Mouse (Mus musculus) MEL (cell line): ENCODE results near the gene Gm49450. TPM values are rescaled to one million over a fixed set of nuclear protein-coding genes. Genes with fewer than 3 reads are reported as not detected.

Source experiments
- DNase-seq: peaks from one replicate; pipeline ENCODE4 v3.0.0; 2011; ENCODE audit warnings: low read depth, low spot score
- H3K27ac ChIP-seq: 2 replicates; pipeline ENCODE4 v1.5.1; 2012; ENCODE audit warnings: low read depth, mild to moderate bottlenecking, control low read depth, low read length, moderate library complexity; ENCODE audit not compliant: control insufficient read depth
- H3K27me3 ChIP-seq, 2 experiments: fragments of 150-350 bp in 1 of 2; sonication (generic) in 1 of 2; 2 replicates each; pipeline ENCODE4 v1.6.1; 2012; ENCODE audit warnings: low read length in 2 of 2, mild to moderate bottlenecking in 2 of 2, improper control_type of control experiment in 1 of 2, moderate library complexity in 1 of 2; ENCODE audit not compliant: insufficient read depth in 2 of 2, control insufficient read depth in 1 of 2
- H3K36me3 ChIP-seq, 2 experiments: 2 replicates each; pipeline ENCODE4 v1.6.1; 2012 to 2014; ENCODE audit warnings: low read length in 2 of 2, improper control_type of control experiment in 1 of 2, inconsistent platforms in 1 of 2, mild to moderate bottlenecking in 1 of 2; ENCODE audit not compliant: insufficient read depth in 2 of 2, control insufficient read depth in 1 of 2
- H3K4me1 ChIP-seq, 2 experiments: fragments of 150-350 bp in 1 of 2; sonication (generic) in 1 of 2; 2 replicates each; pipeline ENCODE4 v1.6.1; 2012; ENCODE audit warnings: low read length in 2 of 2, improper control_type of control experiment in 1 of 2, mild to moderate bottlenecking in 1 of 2; ENCODE audit not compliant: insufficient read depth in 2 of 2, control insufficient read depth in 1 of 2
- H3K4me3 ChIP-seq, 2 experiments: fragments of 150-350 bp in 1 of 2; sonication (generic) in 1 of 2; 2 replicates each; pipeline ENCODE4 v1.5.1; 2012; ENCODE audit warnings: low read depth in 2 of 2, low read length in 2 of 2, mild to moderate bottlenecking in 2 of 2, moderate library complexity in 2 of 2, control low read depth in 1 of 2, improper control_type of control experiment in 1 of 2; ENCODE audit not compliant: control insufficient read depth in 1 of 2, insufficient read depth in 1 of 2
- H3K79me2 ChIP-seq: 2 replicates; pipeline ENCODE4 v1.6.1; 2012; ENCODE audit warnings: mild to moderate bottlenecking, low read length, moderate library complexity; ENCODE audit not compliant: control insufficient read depth, poor library complexity, insufficient read depth
- H3K9ac ChIP-seq: 2 replicates; pipeline ENCODE4 v1.6.1; 2012; ENCODE audit warnings: low read depth, mild to moderate bottlenecking, control low read depth, low read length, moderate library complexity; ENCODE audit not compliant: control insufficient read depth, poor library complexity, severe bottlenecking
- H3K9me3 ChIP-seq: fragments of 150-350 bp; sonication (generic); replicated peaks from 2 replicates; pipeline ENCODE4 v1.6.1; 2012; ENCODE audit warnings: mild to moderate bottlenecking, low read length, improper control_type of control experiment, moderate library complexity; ENCODE audit not compliant: insufficient read depth
- BHLHE40 ChIP-seq: IDR thresholded peaks from 2 replicates; pipeline ENCODE4 v1.6.1; 2012; ENCODE audit warnings: low read depth, mild to moderate bottlenecking, inconsistent platforms, low read length, improper control_type of control experiment, borderline replicate concordance
- CHD1 ChIP-seq: IDR thresholded peaks from 2 replicates; pipeline ENCODE4 v1.6.1; 2012; ENCODE audit warnings: low read depth, mild to moderate bottlenecking, inconsistent platforms, low read length, improper control_type of control experiment
- CHD2 ChIP-seq: IDR thresholded peaks from 2 replicates; pipeline ENCODE4 v1.6.1; 2011; ENCODE audit warnings: low read length, improper control_type of control experiment
- CTCF ChIP-seq, 3 experiments: IDR thresholded peaks in 2 of 3; conservative IDR thresholded peaks in 1 of 3; 2 replicates each; pipeline ENCODE4 v1.5.1; 2011 to 2012; ENCODE audit warnings: low read length in 3 of 3, low read depth in 2 of 3, mild to moderate bottlenecking in 2 of 3, improper control_type of control experiment in 1 of 3, inconsistent platforms in 1 of 3, mixed read lengths in 1 of 3, moderate library complexity in 1 of 3; ENCODE audit not compliant: control insufficient read depth in 1 of 3, insufficient read depth in 1 of 3, poor library complexity in 1 of 3, severe bottlenecking in 1 of 3
- E2F4 ChIP-seq: IDR thresholded peaks from 2 replicates; pipeline ENCODE4 v1.6.1; 2011; ENCODE audit warnings: low read depth, low read length, improper control_type of control experiment, borderline replicate concordance
- ELF1 ChIP-seq: IDR thresholded peaks from 2 replicates; pipeline ENCODE4 v1.6.1; 2014; ENCODE audit warnings: low read depth, mild to moderate bottlenecking, inconsistent platforms, low read length, improper control_type of control experiment, moderate library complexity
- EP300 ChIP-seq, 2 experiments: IDR thresholded peaks; 2 replicates each; pipeline ENCODE4 v1.6.1; 2011; ENCODE audit warnings: improper control_type of control experiment in 2 of 2, low read length in 2 of 2, low read depth in 1 of 2, mild to moderate bottlenecking in 1 of 2
- ETS1 ChIP-seq: IDR thresholded peaks from 2 replicates; pipeline ENCODE4 v1.6.1; 2012; ENCODE audit warnings: low read depth, mild to moderate bottlenecking, inconsistent platforms, low read length, improper control_type of control experiment, moderate library complexity
- GATA1 ChIP-seq: IDR thresholded peaks from 2 replicates; pipeline ENCODE4 v1.6.1; 2011; ENCODE audit warnings: low read depth, low read length, improper control_type of control experiment
- HCFC1 ChIP-seq: IDR thresholded peaks from 2 replicates; pipeline ENCODE4 v1.6.1; 2012; ENCODE audit warnings: low read depth, mild to moderate bottlenecking, inconsistent platforms, low read length, improper control_type of control experiment, moderate library complexity
- KAT2A ChIP-seq: conservative IDR thresholded peaks from 2 replicates; pipeline ENCODE4 v1.6.1; 2012; ENCODE audit warnings: low read depth, low read length, improper control_type of control experiment, inconsistent platforms
- MAFK ChIP-seq: IDR thresholded peaks from 2 replicates; pipeline ENCODE4 v1.6.1; 2011; ENCODE audit warnings: low read depth, mild to moderate bottlenecking, low read length, improper control_type of control experiment, borderline replicate concordance
- MAZ ChIP-seq: IDR thresholded peaks from 2 replicates; pipeline ENCODE4 v1.6.1; 2012; ENCODE audit warnings: low read depth, mild to moderate bottlenecking, inconsistent platforms, low read length, improper control_type of control experiment
- MEF2A ChIP-seq: IDR thresholded peaks from 2 replicates; pipeline ENCODE4 v1.6.1; 2014; ENCODE audit warnings: low read depth, mild to moderate bottlenecking, inconsistent platforms, low read length, improper control_type of control experiment; ENCODE audit not compliant: poor library complexity, insufficient replicate concordance, severe bottlenecking; ENCODE audit errors: extremely low read depth
- MXI1 ChIP-seq: IDR thresholded peaks from 2 replicates; pipeline ENCODE4 v1.6.1; 2011; ENCODE audit warnings: mild to moderate bottlenecking, low read depth, low read length, improper control_type of control experiment
- MYB ChIP-seq: IDR thresholded peaks from 2 replicates; pipeline ENCODE4 v1.6.1; 2011; ENCODE audit warnings: mild to moderate bottlenecking, low read depth, low read length, improper control_type of control experiment
- NELFE ChIP-seq: IDR thresholded peaks from 2 replicates; pipeline ENCODE4 v1.6.1; 2011; ENCODE audit warnings: low read depth, low read length, improper control_type of control experiment
- POLR2AphosphoS5 ChIP-seq: IDR thresholded peaks from 2 replicates; pipeline ENCODE4 v1.6.1; 2012; ENCODE audit warnings: low read depth, borderline replicate concordance, mild to moderate bottlenecking, inconsistent platforms, low read length, moderate library complexity, mixed read lengths
- RAD21 ChIP-seq: IDR thresholded peaks from 2 replicates; pipeline ENCODE4 v1.6.1; 2011; ENCODE audit warnings: mild to moderate bottlenecking, low read depth, low read length, improper control_type of control experiment
- RCOR1 ChIP-seq: IDR thresholded peaks from 2 replicates; pipeline ENCODE4 v1.6.1; 2012; ENCODE audit warnings: low read depth, mild to moderate bottlenecking, inconsistent platforms, low read length, improper control_type of control experiment
- SMC3 ChIP-seq: IDR thresholded peaks from 2 replicates; pipeline ENCODE4 v1.6.1; 2011; ENCODE audit warnings: low read depth, low read length, improper control_type of control experiment
- TBP ChIP-seq: IDR thresholded peaks from 2 replicates; pipeline ENCODE4 v1.8.0; 2011; ENCODE audit warnings: low read depth, low read length, improper control_type of control experiment
- UBTF ChIP-seq: IDR thresholded peaks from 2 replicates; pipeline ENCODE4 v1.6.1; 2012; ENCODE audit warnings: low read depth, mild to moderate bottlenecking, inconsistent platforms, low read length, improper control_type of control experiment, moderate library complexity, borderline replicate concordance; ENCODE audit not compliant: insufficient read depth
- USF1 ChIP-seq: IDR thresholded peaks from 2 replicates; pipeline ENCODE4 v1.6.1; 2014; ENCODE audit warnings: low read depth, mild to moderate bottlenecking, inconsistent platforms, low read length, improper control_type of control experiment, moderate library complexity
- ZC3H11A ChIP-seq: IDR thresholded peaks from 2 replicates; pipeline ENCODE4 v1.6.1; 2012; ENCODE audit warnings: low read depth, mild to moderate bottlenecking, inconsistent platforms, low read length, improper control_type of control experiment
- ZKSCAN1 ChIP-seq: IDR thresholded peaks from 2 replicates; pipeline ENCODE4 v1.6.1; 2012; ENCODE audit warnings: low read depth, mild to moderate bottlenecking, inconsistent platforms, low read length, improper control_type of control experiment, moderate library complexity
- ZMIZ1 ChIP-seq: IDR thresholded peaks from 2 replicates; pipeline ENCODE4 v1.6.1; 2012; ENCODE audit warnings: low read depth, mild to moderate bottlenecking, inconsistent platforms, low read length, improper control_type of control experiment, moderate library complexity
- ZNF384 ChIP-seq: IDR thresholded peaks from 2 replicates; pipeline ENCODE4 v1.6.1; 2012; ENCODE audit warnings: low read depth, mild to moderate bottlenecking, inconsistent platforms, low read length, improper control_type of control experiment
- polyA plus RNA-seq, 2 experiments: library from polyadenylated mRNA; stranded (reverse) in 1 of 2; unstranded in 1 of 2; fragments of >175 nt in 1 of 2; fragments of >200 nt in 1 of 2; gene quantifications; 2 replicates each; pipeline versions ENCODE4 v1.2.1 to v1.2.4; 2012; ENCODE audit warnings: low replicate concordance in 2 of 2, low read depth in 1 of 2; ENCODE audit not compliant: insufficient read length in 2 of 2, insufficient read depth in 1 of 2, missing spikeins in 1 of 2
- total RNA-seq: library from RNA; depleted of rRNA; stranded (reverse); fragments of 300-350 nt; gene quantifications from 2 replicates; pipeline ENCODE4 v1.2.3, GENCODE M21; 2012

Gm49450 gene
- total and polyA plus RNA-seq, 3 experiments, result not detected

- Histone ChIP-seq H3K9ac (no peak overlapping the region), H3K27ac (no peak overlapping the region), H3K4me3 (no peak overlapping the region), H3K9me3 (no peaks in the 10 kb centered on the region), H3K79me2 (no peaks in the 10 kb centered on the region), H3K27me3 (peaks cover 0 to 2% of the 10 kb centered on the region in 2 experiments; a peak in 2 of 4 replicates), H3K36me3 (peaks cover 0 to 12% of the 10 kb centered on the region in 2 experiments; a peak in 2 of 4 replicates), H3K4me1 (peaks cover 8 to 16% of the 10 kb centered on the region in 2 experiments)
- no peak for DNase-seq
- TF ChIP-seq USF1, result no peak
- no peak for TF ChIP-seq ELF1
- TF ChIP-seq ZNF384, result no peak
- no peak for TF ChIP-seq CHD1
- no peak for TF ChIP-seq E2F4
- no peak for TF ChIP-seq POLR2AphosphoS5
- no peak for TF ChIP-seq MXI1
- no peak for TF ChIP-seq KAT2A
- TF ChIP-seq UBTF, result no peak
- no peak for TF ChIP-seq MYB
- no peak for TF ChIP-seq SMC3
- no peak for TF ChIP-seq CHD2
- no peak for TF ChIP-seq NELFE
- TF ChIP-seq ZKSCAN1, result no peak
- TF ChIP-seq RAD21, result no peak
- TF ChIP-seq HCFC1, result no peak
These were observed 48.1 kb upstream of the Gm49450 start for GRCm38 (mm10) chr15:99001451-99001931.

- Histone ChIP-seq H3K4me1 (peaks cover 8 to 16% of the 10 kb centered on the region in 2 experiments), H3K27me3 (peaks cover 0 to 2% of the 10 kb centered on the region in 2 experiments; a peak in 1 of 4 replicates), H3K27ac (no peak overlapping the region), H3K9ac (peak overlapping the region; percentile 69), H3K9me3 (no peaks in the 10 kb centered on the region), H3K4me3 (peak overlapping the region; percentile 49 to 60), H3K79me2 (no peaks in the 10 kb centered on the region), H3K36me3 (peaks cover 0 to 12% of the 10 kb centered on the region in 2 experiments; a peak in 2 of 4 replicates)
- peak; percentile 89 for DNase-seq
- TF ChIP-seq MEF2A (no peak), ZMIZ1 (no peak), NELFE (no peak), BHLHE40 (peak; percentile 45; the same call in 1 of the 2 replicates), ETS1 (0 out of 2 replicates have a peak, but pooled peaks have one; percentile 31), MYB (peak; percentile 16; the same call in 1 of the 2 replicates), GATA1 (no peak), MAFK (no peak), EP300 (IDR thresholded peaks at IDR 0.05; ENCODE audit: low read depth in 1 of 2, low read length in 2 of 2) (peak in 1 of 2 experiments; percentile 17; a peak in 1 of 4 replicates), POLR2AphosphoS5 (no peak), ZKSCAN1 (no peak), CTCF (IDR thresholded peaks at IDR 0.05 in 2 of 3, conservative IDR thresholded peaks at IDR 0.05 in 1 of 3; ENCODE audit: control insufficient read depth in 1 of 3, insufficient read depth in 1 of 3, low read depth in 2 of 3, low read length in 3 of 3, poor library complexity in 1 of 3, severe bottlenecking in 1 of 3) (peak; percentile 26 to 88 (median 83)), RCOR1 (no peak), MAZ (peak; percentile 61; the same call in 1 of the 2 replicates), TBP (no peak), RAD21 (peak; percentile 52), ZC3H11A (peak; percentile 24; the same call in 1 of the 2 replicates)
These were observed 47.4 kb upstream of the Gm49450 start for GRCm38 (mm10) chr15:99000535-99001283.
